Mouse (Mus musculus): ENCODE results near the gene T2. TPM values are rescaled to one million over a fixed set of nuclear protein-coding genes. Genes with fewer than 3 reads are reported as not detected.
A peak's percentile ranks its signal among the peaks of the same experiment; 100 is the strongest.
"Not testable (repeated sequence)": the region's sequence is repeated elsewhere in the genome, so short reads cannot be mapped to it uniquely, and the experiment has no call there.

The T2 gene
- total RNA-seq, 2 experiments from 2014 or later = not detected

DNA sequence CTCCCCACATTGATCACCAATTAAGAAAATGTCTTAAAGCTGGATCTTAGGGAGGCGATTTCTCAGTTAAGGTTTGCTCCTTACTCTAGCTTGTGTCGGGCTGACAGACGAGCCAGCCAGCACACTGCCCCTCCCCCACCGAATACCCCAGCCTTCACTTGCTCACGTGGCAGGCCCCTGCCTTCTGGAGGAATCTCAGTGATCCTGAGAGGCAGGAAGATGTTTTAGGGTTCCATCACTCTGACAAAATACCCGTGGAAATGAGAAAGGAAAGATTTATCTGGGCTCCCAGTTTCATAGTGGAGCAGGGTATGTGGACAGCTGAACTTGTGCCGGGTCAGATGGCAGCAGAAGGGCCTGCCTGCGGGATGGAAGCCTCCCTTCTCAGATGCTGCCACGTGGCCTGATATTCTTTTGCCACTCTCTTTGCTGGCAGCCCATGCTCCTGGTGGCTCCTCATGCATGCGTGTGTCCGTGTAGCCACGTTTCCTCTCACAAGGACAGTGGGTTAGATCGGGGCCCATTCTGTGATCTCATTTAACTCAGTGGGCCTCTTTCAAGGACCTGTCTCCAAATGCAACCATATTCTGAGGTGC is 14.9 kb downstream of the T2 start:
- no peak for TF ChIP-seq CTCF (IDR thresholded peaks at IDR 0.05)
- no peak for DNase-seq
- intact Hi-C loops (cut with DNase I) = no loop called here
- no peak overlapping the region for H3K4me3 ChIP-seq
- H3K27ac ChIP-seq = no peak overlapping the region

DNA sequence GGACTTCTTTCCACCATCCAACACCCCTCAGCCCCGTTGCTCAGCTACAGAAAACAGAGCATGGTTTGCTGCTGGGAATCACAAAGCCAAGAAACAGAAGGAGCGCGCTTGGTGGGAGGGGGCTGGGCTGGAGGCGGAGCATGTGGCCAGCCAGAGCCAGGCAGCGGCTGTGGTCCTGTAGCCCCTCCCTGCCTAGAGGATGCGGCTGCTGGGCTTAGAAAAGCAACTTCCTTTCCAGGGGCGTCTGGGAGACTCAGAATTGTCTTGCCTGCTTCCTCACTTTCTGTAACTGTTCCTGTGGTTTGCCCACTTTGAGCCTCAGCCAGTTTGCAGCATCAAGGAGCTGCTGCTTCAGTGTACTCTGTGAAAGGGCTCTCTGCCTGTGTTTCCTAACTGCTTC is 16.0 kb downstream of the T2 start:
- no peak for TF ChIP-seq CTCF (IDR thresholded peaks at IDR 0.05)
- peak overlapping the region; percentile 43; the same call in 1 of the 2 replicates for H3K27ac ChIP-seq
- H3K4me3 ChIP-seq = peak overlapping the region; percentile 67
- intact Hi-C loops (cut with DNase I) = loop anchor here (1.0 to 2.0 kb wide), 2 partner anchors 108 to 115 kb away; no protein-coding TSS in a partner anchor
- DNase-seq = peak; percentile 55

DNA sequence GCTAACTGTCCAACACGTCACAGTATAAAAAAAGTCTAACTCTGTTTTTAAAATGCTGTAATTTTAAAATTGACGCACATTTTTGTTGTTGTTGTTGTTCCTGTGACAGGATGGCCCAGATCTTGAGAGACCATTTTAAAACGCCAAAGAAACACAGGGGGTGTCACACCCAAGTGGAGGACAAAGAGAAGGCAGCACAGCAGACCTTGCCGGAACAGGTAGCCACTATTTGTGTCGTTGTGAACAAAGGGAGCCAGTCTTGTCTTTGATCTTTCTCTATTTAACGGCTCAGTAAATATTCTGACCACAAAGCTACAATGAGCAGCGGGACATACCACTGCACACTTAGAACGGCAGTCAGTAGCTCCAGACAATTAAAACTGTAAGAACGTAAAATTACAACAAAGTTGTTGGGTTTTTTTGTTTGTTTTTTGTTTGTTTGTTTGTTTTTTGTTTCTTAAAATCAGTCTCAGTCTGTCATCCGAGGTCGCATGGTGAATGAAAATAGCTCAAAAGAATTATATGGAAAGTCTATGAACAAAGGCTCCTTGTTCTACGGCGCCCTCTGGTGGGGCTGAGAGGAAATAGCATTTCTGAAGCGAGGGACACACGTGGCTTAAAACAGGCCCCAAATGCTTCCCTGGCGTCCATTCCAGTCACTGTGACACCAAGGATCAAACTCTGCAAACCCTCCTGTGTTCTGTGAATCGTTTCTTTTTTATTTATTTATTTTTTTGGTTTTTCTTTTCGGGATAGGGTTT is 16.7 kb downstream of the T2 start:
- intact Hi-C loops (cut with DNase I) = loop anchor here (1.0 to 2.0 kb wide), 2 partner anchors 108 to 116 kb away; no protein-coding TSS in a partner anchor
- H3K4me3 ChIP-seq = peak overlapping the region; percentile 67
- peak; percentile 77 for DNase-seq
- TF ChIP-seq CTCF (IDR thresholded peaks at IDR 0.05) = peak; percentile 91
- H3K27ac ChIP-seq = peak overlapping the region; percentile 43; the same call in 1 of the 2 replicates

DNA sequence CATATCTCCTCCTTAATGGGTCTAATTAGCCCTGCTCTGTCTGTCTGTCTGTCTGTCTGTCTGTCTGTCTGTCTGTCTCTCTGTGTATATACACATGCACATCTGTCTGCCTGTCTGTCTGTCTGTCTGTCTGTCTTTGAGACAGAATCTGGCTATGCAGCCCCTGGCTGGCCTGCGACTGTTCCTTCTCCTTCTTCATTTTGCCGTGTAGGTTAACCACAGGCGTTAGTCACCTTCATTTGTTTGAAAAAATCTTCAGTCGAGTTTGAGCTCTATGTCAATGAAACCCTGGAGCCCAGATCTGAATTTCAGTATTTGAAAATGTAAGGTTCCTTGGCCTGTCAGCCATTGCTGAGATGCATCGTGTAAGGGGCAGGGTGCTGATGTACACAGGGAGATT is 21.5 kb downstream of the T2 start:
- TF ChIP-seq CTCF (IDR thresholded peaks at IDR 0.05) = no peak
- no peak overlapping the region for H3K4me3 ChIP-seq
- intact Hi-C loops (cut with DNase I) = no loop called here
- DNase-seq = no peak
- no peak overlapping the region for H3K27ac ChIP-seq

DNA sequence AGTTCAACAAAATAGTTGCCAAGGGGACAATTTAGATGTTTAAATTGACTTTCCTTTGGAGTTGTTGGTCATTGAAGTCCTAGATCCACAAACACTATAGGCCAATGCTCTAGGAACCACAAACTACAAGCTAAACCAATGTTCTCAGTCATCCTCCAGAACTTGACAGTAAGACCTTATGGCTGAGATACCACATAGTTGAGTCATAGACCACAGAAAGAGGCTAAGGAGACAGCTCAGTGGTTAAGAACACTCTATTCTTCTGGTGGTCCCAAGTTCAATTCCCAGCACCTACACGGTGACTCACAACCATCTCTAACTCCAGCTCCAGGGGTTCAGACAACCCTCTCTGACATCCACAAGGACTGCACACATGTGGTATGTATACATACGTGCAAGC is 29.6 kb downstream of the T2 start:
- no peak for TF ChIP-seq CTCF (IDR thresholded peaks at IDR 0.05)
- Histone ChIP-seq H3K4me3 (no peak overlapping the region), H3K27ac (no peak overlapping the region)
- intact Hi-C loops (cut with DNase I) = no loop called here
- no peak for DNase-seq

DNA sequence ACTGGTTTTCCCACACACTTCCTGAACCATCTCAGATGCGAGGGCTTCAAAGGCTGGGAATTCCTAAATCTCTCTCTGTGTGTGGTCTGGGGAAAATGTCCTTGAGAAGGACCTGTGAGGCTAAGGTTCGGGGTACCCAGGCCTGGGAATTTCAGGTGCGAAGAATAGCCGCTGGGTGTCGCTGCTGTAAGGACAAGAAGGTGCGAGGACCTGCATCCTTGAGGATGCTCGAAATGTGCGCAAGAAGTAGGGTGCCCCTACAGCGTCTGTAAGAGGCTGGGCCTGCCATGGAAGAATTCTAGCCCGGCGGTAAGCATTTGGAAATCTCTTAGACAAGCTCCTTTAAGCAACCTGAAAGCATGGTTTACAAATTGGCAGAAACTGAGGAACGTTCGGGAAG is 32.7 kb downstream of the T2 start:
- peak; percentile 39; the same call in 1 of the 2 replicates for TF ChIP-seq CTCF (IDR thresholded peaks at IDR 0.05)
- Histone ChIP-seq H3K27ac (no peak overlapping the region), H3K4me3 (no peak overlapping the region)
- no peak for DNase-seq
- intact Hi-C loops (cut with DNase I) = no loop called here

DNA sequence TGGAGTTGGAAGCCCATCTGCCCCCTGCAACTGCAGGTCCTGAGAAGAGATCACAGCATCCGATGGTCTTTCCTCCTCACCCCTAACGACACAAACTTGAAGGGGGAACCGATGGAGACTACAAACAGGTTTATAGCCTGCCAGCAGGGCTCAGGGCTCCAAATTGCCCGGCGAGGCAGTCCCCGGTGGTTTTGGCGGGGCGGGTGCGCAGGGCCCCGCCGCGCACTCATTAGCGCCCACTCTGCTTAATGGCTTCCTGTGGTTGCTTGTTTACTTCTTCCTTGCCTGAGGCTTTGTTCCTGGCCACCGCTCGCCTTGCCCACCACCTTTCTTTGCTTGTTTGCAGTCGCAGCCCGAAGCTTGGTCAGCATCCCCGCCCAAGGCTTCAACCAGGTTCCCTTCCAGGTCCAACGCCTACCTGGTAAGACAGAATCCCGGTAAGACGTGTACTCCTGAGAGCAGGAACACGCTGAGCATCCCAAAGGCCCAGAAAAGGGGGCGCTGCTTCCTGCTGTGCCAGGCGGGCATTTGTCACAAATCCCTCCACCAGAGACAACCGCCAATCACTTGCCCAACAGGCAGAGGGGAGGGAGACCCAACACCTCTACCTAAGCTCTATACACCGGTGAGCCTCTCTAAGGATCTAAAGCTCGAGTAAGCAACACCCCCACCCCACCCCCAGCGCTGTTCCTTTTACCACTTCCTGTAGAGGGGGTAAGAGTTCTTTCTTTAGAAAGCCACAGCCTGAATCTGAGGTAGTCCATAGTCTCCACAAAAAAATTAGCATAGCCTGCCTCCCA is 33.4 kb downstream of the T2 start:
- H3K4me3 ChIP-seq = no peak overlapping the region

DNA sequence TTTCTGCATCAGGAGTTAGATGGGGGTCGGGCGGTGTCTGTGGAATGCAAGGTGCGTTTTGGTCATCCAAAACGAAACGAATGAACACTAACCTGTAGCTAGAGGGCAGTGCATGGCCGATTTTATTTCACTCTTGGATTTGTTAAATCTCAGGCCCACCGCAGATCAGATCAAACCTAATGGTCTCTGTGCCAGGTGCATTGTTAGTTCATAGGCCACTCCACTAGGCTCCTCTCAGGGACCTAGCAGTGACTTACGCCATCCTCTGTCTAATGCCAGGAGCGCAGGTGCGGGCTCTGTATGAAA is 34.0 kb downstream of the T2 start:
- intact Hi-C loops (cut with DNase I) = no loop called here
- H3K27ac ChIP-seq = no peak overlapping the region
- no peak for TF ChIP-seq CTCF (IDR thresholded peaks at IDR 0.05)
- H3K4me3 ChIP-seq = no peak overlapping the region
- DNase-seq = no peak

More for the DNA sequence above, 33.4 kb downstream of the T2 start:
- H3K27ac ChIP-seq = no peak overlapping the region
- no peak for DNase-seq
- TF ChIP-seq CTCF (IDR thresholded peaks at IDR 0.05) = no peak
- intact Hi-C loops (cut with DNase I) = no loop called here

DNA sequence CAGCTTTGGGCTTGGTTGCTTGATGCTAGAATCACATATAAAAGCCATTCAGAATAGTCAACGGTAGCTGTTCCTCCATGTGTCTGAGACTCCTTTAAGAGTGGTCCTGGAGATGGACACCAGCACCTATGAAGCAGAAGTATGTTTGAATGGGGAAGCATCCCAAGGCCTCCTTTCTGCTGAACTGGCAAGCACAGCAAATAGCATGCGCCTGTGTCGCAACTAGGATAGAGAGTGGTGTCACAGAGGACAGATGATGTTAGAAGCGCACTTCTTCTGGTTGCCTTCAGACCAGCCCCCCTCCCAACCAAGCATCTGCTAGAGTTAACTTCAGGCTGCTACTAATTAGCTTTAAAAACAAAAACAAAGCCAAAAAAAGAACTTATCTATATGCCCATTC is 34.7 kb downstream of the T2 start:
- H3K4me3 ChIP-seq = no peak overlapping the region
- H3K27ac ChIP-seq = no peak overlapping the region
- intact Hi-C loops (cut with DNase I) = no loop called here
- TF ChIP-seq CTCF (IDR thresholded peaks at IDR 0.05) = no peak
- DNase-seq = no peak

DNA sequence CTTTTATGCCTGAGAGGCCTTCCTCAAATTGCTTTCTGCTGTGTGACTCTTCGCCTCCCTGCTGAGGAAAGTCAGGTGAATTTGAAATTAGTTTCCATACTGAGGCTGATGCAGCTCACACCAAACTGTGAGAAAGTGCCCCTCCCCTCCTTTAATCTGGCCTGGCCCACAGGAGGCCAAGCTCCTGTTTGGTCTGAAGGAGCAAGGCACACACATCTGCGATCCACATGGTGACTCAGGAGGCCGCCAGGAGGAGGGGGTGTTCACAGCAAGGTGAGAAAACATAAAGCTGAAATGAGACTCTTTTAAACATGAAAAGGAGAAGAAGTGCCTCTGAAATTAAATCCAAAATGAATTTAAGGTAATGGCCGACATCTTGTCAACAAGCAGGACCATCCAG is 40.6 kb downstream of the T2 start:
- Histone ChIP-seq H3K4me3 (no peak overlapping the region), H3K27ac (no peak overlapping the region)
- no peak for DNase-seq
- intact Hi-C loops (cut with DNase I) = no loop called here
- no peak for TF ChIP-seq CTCF (IDR thresholded peaks at IDR 0.05)

DNA sequence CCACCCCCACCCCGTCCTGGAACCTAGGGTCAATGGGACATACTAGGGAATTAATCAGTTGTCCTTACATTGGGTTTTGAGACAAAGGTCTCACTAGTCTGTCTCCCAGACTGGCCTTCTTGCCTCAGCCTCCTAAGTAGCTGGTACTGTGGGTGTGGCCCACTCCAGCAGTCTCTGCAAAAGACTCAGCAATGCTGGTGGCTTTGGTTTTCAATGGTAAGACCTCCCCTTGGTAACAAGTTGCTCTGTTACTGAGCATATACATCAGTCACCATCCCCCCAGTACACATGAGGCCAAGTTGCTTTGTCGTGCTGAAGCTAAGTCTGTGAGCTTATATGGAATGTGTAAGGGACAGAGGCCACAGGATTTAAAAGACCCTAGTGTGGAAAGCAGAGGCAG is 42.2 kb downstream of the T2 start:
- H3K4me3 ChIP-seq = no peak overlapping the region
- DNase-seq = no peak
- H3K27ac ChIP-seq = no peak overlapping the region
- TF ChIP-seq CTCF (IDR thresholded peaks at IDR 0.05) = no peak
- intact Hi-C loops (cut with DNase I) = no loop called here

DNA sequence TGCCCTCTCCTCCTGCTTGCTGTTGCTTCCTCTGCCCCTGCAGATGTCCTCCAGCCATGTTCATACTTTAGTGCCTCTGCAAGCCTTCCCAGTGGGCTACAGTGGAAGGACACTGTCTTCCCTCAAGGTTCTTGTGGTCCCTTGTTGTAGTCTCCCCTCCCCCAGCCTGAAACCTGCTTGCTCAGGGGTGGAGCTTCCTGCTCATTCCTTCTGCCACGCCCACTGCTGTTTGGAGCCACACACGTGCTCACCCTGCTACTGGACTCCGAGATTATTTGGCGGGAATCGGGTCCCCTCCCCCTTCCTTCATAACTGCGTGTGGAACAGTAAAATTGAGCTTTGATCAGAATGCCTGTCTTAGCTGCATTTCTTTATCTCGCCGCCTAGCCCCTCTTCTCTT is 48.1 kb downstream of the T2 start:
- DNase-seq; intact Hi-C loops (cut with DNase I); H3K27ac ChIP-seq; H3K4me3 ChIP-seq: not testable (repeated sequence)

DNA sequence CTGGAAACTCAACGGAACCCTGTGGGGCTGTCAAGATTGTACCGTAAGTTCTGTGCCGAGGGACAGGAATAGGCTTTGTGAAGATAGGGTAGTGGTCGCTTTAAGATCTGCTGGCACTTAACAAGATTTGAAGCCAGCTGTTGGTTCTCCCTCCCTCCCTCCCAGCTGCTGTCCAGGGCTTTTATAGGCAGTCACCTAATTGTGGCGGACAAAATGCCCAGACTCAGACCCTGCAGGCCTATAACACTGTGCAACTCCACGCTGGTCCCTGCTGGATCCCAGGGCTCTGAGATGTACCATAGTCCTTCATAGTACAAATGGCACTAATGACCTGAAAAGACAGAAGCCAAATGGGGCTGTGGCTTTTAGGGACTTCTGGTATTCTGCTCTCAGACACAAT is 50.5 kb downstream of the T2 start:
- H3K27ac ChIP-seq = no peak overlapping the region
- no peak overlapping the region for H3K4me3 ChIP-seq
- TF ChIP-seq CTCF (IDR thresholded peaks at IDR 0.05) = no peak
- DNase-seq = no peak
- intact Hi-C loops (cut with DNase I) = no loop called here

DNA sequence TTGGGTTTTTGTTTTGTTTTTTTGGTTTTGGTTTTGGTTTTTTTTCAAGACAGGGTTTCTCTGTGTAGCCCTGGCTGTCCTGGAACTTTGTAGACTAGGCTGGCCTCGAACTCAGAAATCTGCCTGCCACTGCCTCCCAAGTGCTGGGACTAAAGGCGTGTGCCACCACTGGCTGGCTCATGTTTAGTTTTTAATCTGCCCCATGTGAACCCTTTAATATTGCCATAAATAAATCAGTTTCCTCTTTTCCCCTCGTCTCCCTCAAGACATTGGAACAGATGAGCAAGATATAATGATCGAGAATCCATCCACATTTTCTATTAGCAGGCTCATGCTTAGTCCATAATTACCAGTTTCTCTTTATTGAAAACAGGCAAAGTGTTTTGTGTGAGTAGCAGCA is 52.2 kb downstream of the T2 start:
- DNase-seq; intact Hi-C loops (cut with DNase I); H3K4me3 ChIP-seq; H3K27ac ChIP-seq: not testable (repeated sequence)
